Mouse (Mus musculus): ENCODE data around the gene Zscan22. TPM values are rescaled to one million over a fixed set of nuclear protein-coding genes. Genes with fewer than 3 reads are reported as not detected.
"Not testable (repeated sequence)": the region's sequence is repeated elsewhere in the genome, so short reads cannot be mapped to it uniquely, and the experiment has no call there.

Gene Zscan22
- polyA plus RNA-seq (2015; fragmentation: Nextera tagmentation; extraction: Ambion mirVana), result 13.3 and 15.6 TPM in 2 replicates

- WGBS, result 6% methylated on average over 36 of the region's 36 CpGs
- Histone ChIP-seq H3K36me3 (no peaks in the 10 kb centered on the region), H3K9ac (peak within 1 kb of the TSS; percentile 69), H3K27ac (peak within 1 kb of the TSS; percentile 12; the same call in 1 of the 2 replicates), H3K4me1 (peaks cover 6% of the 10 kb centered on the region; the same call in 1 of the 2 replicates), H3K4me2 (peak within 1 kb of the TSS; percentile 54), H3K4me3 (replicated peaks) (peak within 1 kb of the TSS; percentile 71), H3K9me3 (no peaks in the 10 kb centered on the region), H3K27me3 (replicated peaks) (no peaks in the 10 kb centered on the region)
- ATAC-seq (ENCODE audit: insufficient read depth, low FRiP score, low read depth), result peak; percentile 99
Observed at GRCm38 (mm10) chr7:12897655-12898410, at the start of gene Zscan22. Gene Zscan22, plus strand, starts transcription at chr7:12897815.

- no peaks in the 10 kb centered on the region for H3K36me3 ChIP-seq
- H3K4me3 ChIP-seq (replicated peaks), result no peak overlapping the region
- H3K27ac ChIP-seq, result no peak overlapping the region
- H3K9ac ChIP-seq, result no peak overlapping the region
- ATAC-seq (ENCODE audit: insufficient read depth, low FRiP score, low read depth), result no peak
- H3K4me2 ChIP-seq, result no peak overlapping the region
- WGBS, result 21% methylated on average over 3 of the region's 3 CpGs
- no peaks in the 10 kb centered on the region for H3K27me3 ChIP-seq (replicated peaks)
- no peaks in the 10 kb centered on the region for H3K4me1 ChIP-seq
- no peaks in the 10 kb centered on the region for H3K9me3 ChIP-seq
Observed at GRCm38 (mm10) chr7:12874301-12874700, 23.3 kb upstream of the Zscan22 start.

- H3K27ac ChIP-seq, result no peak overlapping the region
- no peaks in the 10 kb centered on the region for H3K9me3 ChIP-seq
- H3K9ac ChIP-seq, result no peak overlapping the region
- no peak overlapping the region for H3K4me3 ChIP-seq (replicated peaks)
- ATAC-seq (ENCODE audit: insufficient read depth, low FRiP score, low read depth), result no peak
- peaks cover 5% of the 10 kb centered on the region; the same call in 1 of the 2 replicates for H3K4me1 ChIP-seq
- H3K4me2 ChIP-seq, result no peak overlapping the region
- no peaks in the 10 kb centered on the region for H3K27me3 ChIP-seq (replicated peaks)
- peaks cover 5% of the 10 kb centered on the region; the same call in 1 of the 2 replicates for H3K36me3 ChIP-seq
Observed at GRCm38 (mm10) chr7:12880036-12880435, 17.6 kb upstream of the Zscan22 start.

- Histone ChIP-seq H3K4me2 (peak overlapping the region; percentile 84), H3K4me3 (replicated peaks) (peak overlapping the region; percentile 70)
- not testable (repeated sequence) for H3K9me3 ChIP-seq; H3K4me1 ChIP-seq; H3K9ac ChIP-seq; H3K27me3 ChIP-seq (replicated peaks); H3K36me3 ChIP-seq; ATAC-seq (ENCODE audit: insufficient read depth, low FRiP score, low read depth); H3K27ac ChIP-seq
- WGBS, result 34% methylated on average over 8 of the region's 8 CpGs
Observed at GRCm38 (mm10) chr7:12880497-12880896, 17.1 kb upstream of the Zscan22 start.

GRCm38 (mm10) chr7:12880911-12881660, 16.5 kb upstream of the Zscan22 start, which contains the start of gene Zfp128:
Gene Zfp128, plus strand, starts transcription at chr7:12881177.
- Histone ChIP-seq H3K4me1 (peaks cover 5% of the 10 kb centered on the region; the same call in 1 of the 2 replicates), H3K27me3 (replicated peaks) (no peaks in the 10 kb centered on the region), H3K9me3 (no peaks in the 10 kb centered on the region), H3K4me3 (replicated peaks) (peak within 1 kb of the TSS; percentile 70), H3K27ac (no peak within 1 kb of the TSS), H3K36me3 (peaks cover 16% of the 10 kb centered on the region), H3K9ac (peak within 1 kb of the TSS; percentile 47), H3K4me2 (peak within 1 kb of the TSS; percentile 84)
- 1% methylated on average over 35 of the region's 35 CpGs for WGBS
- peak; percentile 100 for ATAC-seq (ENCODE audit: insufficient read depth, low FRiP score, low read depth)

GRCm38 (mm10) chr7:12886563-12887266, 10.9 kb upstream of the Zscan22 start:
- H3K4me1 ChIP-seq, result peaks cover 1% of the 10 kb centered on the region; the same call in 1 of the 2 replicates
- H3K27me3 ChIP-seq (replicated peaks), result no peaks in the 10 kb centered on the region
- H3K9me3 ChIP-seq, result no peaks in the 10 kb centered on the region
- 87% methylated on average over 12 of the region's 12 CpGs for WGBS
- H3K27ac ChIP-seq, result no peak overlapping the region
- peaks cover 42% of the 10 kb centered on the region for H3K36me3 ChIP-seq
- no peak overlapping the region for H3K9ac ChIP-seq
- ATAC-seq (ENCODE audit: insufficient read depth, low FRiP score, low read depth), result no peak
- H3K4me3 ChIP-seq (replicated peaks), result no peak overlapping the region
- no peak overlapping the region for H3K4me2 ChIP-seq

GRCm38 (mm10) chr7:12887585-12887984, 10.0 kb upstream of the Zscan22 start:
- no peaks in the 10 kb centered on the region for H3K9me3 ChIP-seq
- no peak overlapping the region for H3K9ac ChIP-seq
- no peak overlapping the region for H3K4me2 ChIP-seq
- no peak for ATAC-seq (ENCODE audit: insufficient read depth, low FRiP score, low read depth)
- H3K4me1 ChIP-seq, result no peaks in the 10 kb centered on the region
- 87% methylated on average over 5 of the region's 5 CpGs for WGBS
- no peak overlapping the region for H3K27ac ChIP-seq
- H3K27me3 ChIP-seq (replicated peaks), result no peaks in the 10 kb centered on the region
- H3K36me3 ChIP-seq, result peaks cover 42% of the 10 kb centered on the region
- no peak overlapping the region for H3K4me3 ChIP-seq (replicated peaks)

- Histone ChIP-seq H3K4me3 (replicated peaks) (no peak overlapping the region), H3K27ac (no peak overlapping the region), H3K4me1 (no peaks in the 10 kb centered on the region), H3K9me3 (no peaks in the 10 kb centered on the region), H3K4me2 (no peak overlapping the region), H3K27me3 (replicated peaks) (no peaks in the 10 kb centered on the region), H3K9ac (no peak overlapping the region), H3K36me3 (peaks cover 28% of the 10 kb centered on the region)
- 92% methylated on average over 14 of the region's 14 CpGs for WGBS
- ATAC-seq (ENCODE audit: insufficient read depth, low FRiP score, low read depth), result no peak
Observed at GRCm38 (mm10) chr7:12890928-12891327, 6.7 kb upstream of the Zscan22 start.

GRCm38 (mm10) chr7:12891334-12891733, 6.3 kb upstream of the Zscan22 start:
- H3K4me3 ChIP-seq (replicated peaks), result no peak overlapping the region
- WGBS, result 70% methylated on average over 1 of the region's 1 CpGs
- H3K9ac ChIP-seq, result no peak overlapping the region

GRCm38 (mm10) chr7:12901517-12901916, 3.9 kb downstream of the Zscan22 start:
- 85% methylated on average over 5 of the region's 5 CpGs for WGBS
- ATAC-seq (ENCODE audit: insufficient read depth, low FRiP score, low read depth), result no peak
- Histone ChIP-seq H3K9ac (no peak overlapping the region), H3K27ac (no peak overlapping the region), H3K9me3 (no peaks in the 10 kb centered on the region), H3K4me3 (replicated peaks) (no peak overlapping the region), H3K4me1 (peaks cover 6% of the 10 kb centered on the region; the same call in 1 of the 2 replicates), H3K4me2 (no peak overlapping the region), H3K36me3 (peaks cover 6% of the 10 kb centered on the region), H3K27me3 (replicated peaks) (no peaks in the 10 kb centered on the region)

More at GRCm38 (mm10) chr7:12891334-12891733, 6.3 kb upstream of the Zscan22 start:
- no peak for ATAC-seq (ENCODE audit: insufficient read depth, low FRiP score, low read depth)
- H3K9me3 ChIP-seq, result no peaks in the 10 kb centered on the region
- no peaks in the 10 kb centered on the region for H3K4me1 ChIP-seq
- peaks cover 24% of the 10 kb centered on the region for H3K36me3 ChIP-seq
- H3K4me2 ChIP-seq, result no peak overlapping the region
- H3K27ac ChIP-seq, result no peak overlapping the region
- H3K27me3 ChIP-seq (replicated peaks), result no peaks in the 10 kb centered on the region

GRCm38 (mm10) chr7:12903623-12904022, 6.0 kb downstream of the Zscan22 start:
- Histone ChIP-seq H3K9ac (no peak overlapping the region), H3K36me3 (peaks cover 23% of the 10 kb centered on the region), H3K4me1 (0 out of 2 replicates have a peak, but pooled peaks cover 2% of the 10 kb centered on the region), H3K27me3 (replicated peaks) (no peaks in the 10 kb centered on the region), H3K4me2 (no peak overlapping the region), H3K4me3 (replicated peaks) (no peak overlapping the region), H3K27ac (no peak overlapping the region), H3K9me3 (no peaks in the 10 kb centered on the region)
- WGBS, result 64% methylated on average over 10 of the region's 10 CpGs
- ATAC-seq (ENCODE audit: insufficient read depth, low FRiP score, low read depth), result no peak
